Mouse (Mus musculus) spleen, adult 12 weeks (tissue): ENCODE data around the gene Ezr.
"Not testable (repeated sequence)": the region's sequence is repeated elsewhere in the genome, so short reads cannot be mapped to it uniquely, and the experiment has no call there.

ENCODE experiments used
- DNase-seq: peaks from one replicate; pipeline ENCODE4 v3.0.0; 2022; ENCODE audit warnings: low spot score

Ezr gene

GRCm38 (mm10) chr17:6743039-6743575, 39.5 kb downstream of the Ezr start:
- no peak for DNase-seq

DNA sequence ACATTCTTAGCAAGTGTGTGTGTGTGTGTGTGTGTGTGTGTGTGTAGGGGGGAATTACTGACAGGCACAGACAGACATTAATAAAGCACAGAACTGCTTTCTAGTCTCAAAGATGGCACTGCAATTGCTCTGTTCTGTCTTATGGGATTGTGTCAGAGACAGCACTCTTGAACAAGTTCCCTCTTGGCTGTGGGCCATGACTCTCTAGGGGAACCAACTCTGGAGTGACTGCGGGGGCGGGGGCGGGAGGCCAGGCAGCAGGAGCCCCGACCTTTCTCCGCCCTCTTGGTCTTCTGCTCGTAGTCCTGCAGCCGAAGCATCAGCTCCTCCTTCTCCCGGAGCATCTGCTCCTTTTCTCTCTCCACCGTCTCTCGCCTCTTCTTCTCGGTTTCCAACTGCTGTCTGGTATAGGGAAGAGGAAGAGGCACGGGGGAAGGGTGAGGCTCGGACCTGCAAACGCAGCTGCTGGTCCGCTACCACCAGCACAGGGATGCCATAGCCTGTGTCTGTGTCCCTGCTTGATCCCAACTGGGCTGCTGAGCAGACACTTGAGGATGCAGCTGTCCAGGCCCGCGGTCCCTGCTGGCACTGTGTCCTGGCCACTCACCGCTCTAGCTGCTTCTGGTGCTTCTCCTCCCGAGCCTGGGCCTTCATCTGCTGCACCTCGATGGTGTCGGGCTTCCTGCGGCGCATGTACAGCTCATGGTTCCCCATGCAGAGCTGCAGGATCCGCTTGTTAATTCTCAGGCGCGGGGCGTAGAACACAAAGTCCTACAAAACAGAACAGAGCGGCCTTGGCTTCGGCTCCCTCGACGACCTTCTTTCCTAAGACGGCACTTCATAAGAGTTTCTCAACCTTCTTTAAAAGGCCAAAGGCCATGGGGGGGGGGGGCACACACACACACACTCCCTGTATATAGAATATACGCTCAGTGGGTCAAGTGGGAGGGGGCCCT, 40.2 kb downstream of the Ezr start:
- no peak for DNase-seq

- DNase-seq, result no peak
These were observed 41.3 kb downstream of the Ezr start for GRCm38 (mm10) chr17:6741271-6741670.

DNA sequence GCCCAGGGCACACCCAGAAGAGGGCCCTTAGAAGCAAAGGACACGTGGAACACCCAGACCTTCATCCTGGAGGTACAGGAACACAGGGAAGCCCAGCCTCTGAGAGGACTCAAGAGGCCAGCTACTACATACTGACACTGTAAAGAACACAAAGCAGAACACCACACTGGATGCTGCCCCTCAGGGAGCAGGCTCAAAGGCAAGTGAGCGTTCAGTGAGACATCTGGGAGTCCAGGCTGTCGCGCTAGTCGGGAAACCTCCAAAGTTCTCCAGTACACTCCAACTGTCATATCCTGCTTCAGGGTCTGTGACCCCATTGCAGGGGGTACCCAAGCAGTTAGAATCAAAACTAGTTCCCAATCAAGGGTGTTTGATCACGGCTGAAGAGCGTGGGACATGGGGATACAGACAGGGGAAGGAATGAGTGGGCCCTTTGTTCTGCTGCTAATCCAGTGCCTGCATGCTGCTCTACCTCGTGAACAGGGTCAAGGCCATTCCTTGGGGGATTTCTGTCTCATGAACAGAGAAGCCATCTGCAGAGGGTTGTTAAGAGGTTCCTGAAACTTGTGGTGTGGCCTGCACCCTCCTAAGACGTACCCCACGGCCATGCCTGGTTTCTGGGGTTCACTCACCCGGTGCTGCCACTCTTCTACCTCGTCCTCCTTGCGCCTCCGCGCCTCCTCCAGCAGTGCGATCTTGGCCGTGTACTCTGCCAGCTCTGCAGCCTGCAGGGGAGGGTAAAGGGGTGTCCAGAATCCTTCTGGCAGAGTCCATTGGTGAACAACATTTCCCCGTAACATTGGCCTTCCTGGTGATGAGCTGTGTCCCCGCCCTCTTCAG, 42.0 kb downstream of the Ezr start:
- no peak for DNase-seq

DNA sequence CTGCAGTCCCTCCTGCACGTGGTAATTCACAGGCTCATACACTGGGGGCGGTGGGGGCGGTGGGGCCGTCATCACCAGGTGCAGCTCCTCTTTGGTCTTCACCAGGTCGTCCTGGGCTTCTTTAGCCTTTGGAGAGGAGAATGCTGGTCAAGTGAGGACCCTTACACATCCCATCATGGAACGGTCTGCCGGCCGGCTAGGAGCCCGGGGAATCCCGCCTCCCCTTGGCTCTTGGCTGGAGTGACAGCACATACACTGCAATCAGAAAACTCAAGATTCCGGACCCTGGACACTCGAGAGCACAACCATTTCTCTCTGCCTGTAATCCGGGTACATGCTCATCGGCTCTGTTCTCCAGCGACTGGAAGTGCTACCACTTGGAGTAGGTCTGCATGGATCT, 42.8 kb downstream of the Ezr start:
- no peak for DNase-seq

GRCm38 (mm10) chr17:6739266-6739665, 43.3 kb downstream of the Ezr start:
- DNase-seq, result no peak

- DNase-seq, result no peak
These were observed 43.7 kb downstream of the Ezr start for GRCm38 (mm10) chr17:6738836-6739235.

GRCm38 (mm10) chr17:6737273-6737997, 45.1 kb downstream of the Ezr start:
- DNase-seq, result no peak

- DNase-seq, result no peak
These were observed 46.0 kb downstream of the Ezr start for GRCm38 (mm10) chr17:6736306-6737272.

GRCm38 (mm10) chr17:6734746-6735441, 47.7 kb downstream of the Ezr start:
- no peak for DNase-seq

DNA sequence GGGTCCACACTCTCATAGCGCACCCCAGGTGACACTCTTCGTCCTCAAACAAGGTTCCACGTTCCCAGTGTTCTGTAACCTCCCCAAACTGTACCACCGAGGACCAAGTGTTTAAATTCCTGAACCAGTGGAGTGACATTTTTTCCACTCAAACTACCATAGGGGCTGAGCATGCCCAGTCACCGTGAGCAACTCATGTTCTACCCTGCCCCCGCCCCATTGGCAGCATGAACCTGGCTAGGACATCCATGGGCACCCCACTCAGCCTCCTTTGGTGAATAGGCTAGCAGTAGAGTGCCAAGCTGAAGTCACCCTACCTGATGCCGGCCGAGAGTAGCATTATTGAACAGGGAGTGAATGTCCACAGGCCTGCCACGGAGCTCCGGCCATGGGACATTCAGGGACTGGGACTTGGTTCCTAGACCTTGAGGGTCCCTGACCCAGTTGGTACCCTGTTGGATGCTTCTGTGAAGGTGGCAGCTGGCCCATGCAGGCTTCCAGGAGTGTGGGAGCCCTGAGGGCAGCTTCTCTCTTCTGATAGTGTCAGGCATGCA, 49.2 kb downstream of the Ezr start:
- no peak for DNase-seq

DNA sequence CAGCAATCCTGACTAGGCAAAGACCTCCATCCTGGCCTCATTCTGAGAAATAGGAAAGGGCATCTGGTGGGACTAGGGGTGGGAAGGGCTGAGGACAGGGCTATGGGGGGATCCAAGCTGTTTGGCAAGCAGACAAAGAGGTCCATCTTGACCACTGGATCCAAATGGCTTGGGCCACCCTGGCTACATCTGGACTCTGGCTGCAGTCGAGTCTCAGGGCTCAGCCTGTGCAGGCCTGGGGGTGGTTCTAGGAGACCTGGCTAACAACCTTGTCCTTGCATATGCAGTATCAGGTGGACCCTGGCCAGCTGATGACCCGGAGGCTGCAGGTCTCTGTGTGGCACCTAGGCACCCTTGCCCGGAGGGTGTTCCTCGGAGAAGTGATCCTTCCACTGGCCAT, 49.9 kb downstream of the Ezr start:
- DNase-seq, result no peak

DNA sequence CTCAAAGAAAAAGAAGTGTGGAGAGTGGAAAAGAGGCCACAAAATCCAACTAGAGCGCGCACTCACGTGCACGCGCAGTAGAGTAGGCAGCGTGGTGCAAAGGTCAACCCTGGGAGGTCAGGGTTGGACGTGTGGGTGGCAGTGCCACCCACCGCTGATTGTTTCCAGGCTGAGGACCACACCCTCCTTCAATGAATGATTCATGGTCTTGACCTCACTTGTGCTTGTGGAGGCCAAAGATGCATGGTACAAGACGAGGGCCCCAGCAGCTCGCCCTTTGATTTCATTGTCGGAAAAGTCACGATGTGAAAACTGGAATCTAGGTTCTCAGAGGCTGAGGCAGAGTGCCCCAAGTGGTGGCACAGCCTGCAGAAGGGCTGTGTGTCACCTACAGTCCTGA, 51.0 kb downstream of the Ezr start:
- no peak for DNase-seq

DNA sequence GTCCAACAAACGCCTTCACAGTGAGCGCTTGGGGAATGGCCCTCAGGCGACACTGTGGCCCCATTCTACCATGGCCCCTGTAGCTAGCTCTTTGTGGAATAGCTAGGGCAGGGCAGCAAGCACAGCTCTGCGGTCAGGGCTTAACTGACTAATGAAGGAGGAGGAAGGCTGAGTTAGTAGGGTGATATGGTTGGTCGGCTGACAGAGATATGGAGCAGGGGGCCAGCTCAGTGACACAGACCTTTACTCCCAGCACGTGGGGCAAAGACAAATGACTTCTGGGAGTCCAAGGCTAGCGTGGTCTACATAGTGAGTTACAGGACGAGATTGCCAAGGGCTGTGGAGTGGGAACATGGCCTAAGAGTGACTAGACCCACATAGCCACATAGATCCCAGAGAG, 51.5 kb downstream of the Ezr start:
- DNase-seq, result no peak

DNA sequence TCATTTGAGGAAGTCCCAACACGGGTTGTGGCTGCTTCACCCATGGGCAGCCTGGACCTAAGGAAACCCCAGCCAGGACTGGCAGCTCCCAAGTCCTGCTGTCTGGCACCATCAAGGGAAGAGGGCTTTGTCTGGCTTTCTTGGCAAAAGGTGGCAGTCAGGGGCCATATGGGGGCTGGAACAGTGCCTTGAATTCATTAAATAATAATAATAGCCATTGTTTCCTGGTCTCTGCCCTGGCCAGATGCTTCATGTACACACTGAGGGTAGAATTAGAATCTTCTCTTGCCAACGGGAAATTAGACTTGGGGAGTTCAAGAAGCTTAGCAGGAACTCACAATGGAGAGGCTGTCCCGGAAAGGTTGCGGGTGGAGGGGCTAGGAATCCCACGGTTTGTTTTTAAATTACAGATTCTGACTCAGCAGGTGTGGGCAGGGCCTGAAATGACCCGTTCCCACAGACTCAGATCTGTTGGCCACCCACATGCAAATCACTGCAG, 53.3 kb downstream of the Ezr start:
- no peak for DNase-seq

GRCm38 (mm10) chr17:6727996-6728610, 54.5 kb downstream of the Ezr start:
- no peak for DNase-seq

GRCm38 (mm10) chr17:6713944-6714343, 68.6 kb downstream of the Ezr start:
- not testable (repeated sequence) for DNase-seq

- not testable (repeated sequence) for DNase-seq
These were observed 69.1 kb downstream of the Ezr start for GRCm38 (mm10) chr17:6713483-6713882.

DNA sequence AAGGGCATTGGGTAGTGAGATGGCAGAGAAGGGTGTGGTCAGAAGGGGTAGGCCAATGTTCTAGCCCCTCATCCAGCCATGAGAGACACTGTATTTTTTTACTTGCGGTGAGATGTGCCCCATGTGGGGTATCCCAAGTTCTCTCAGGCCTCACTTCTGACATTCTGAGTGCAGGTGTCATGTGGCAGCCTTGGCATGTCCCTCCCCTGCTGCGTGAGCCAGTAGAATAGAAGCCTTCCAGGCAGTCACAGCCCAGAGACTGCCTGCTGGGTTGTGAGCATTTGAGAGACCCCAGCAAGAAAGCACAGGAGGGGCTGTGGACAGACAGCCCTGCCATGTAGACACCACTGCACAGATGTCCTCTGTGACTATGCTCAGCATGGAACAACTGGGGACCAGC, 74.4 kb downstream of the Ezr start:
- DNase-seq, result not testable (repeated sequence)
